Mouse (Mus musculus): ENCODE data around the gene Rpl41. TPM values are rescaled to one million over a fixed set of nuclear protein-coding genes. Genes with fewer than 3 reads are reported as not detected.

Gene Rpl41
- polyA plus RNA-seq, 1 experiment = 2,275 TPM

- Histone ChIP-seq H3K4me3 (ENCODE audit: insufficient read depth, low read depth, low read length) (no peak overlapping the region), H3K4me1 (ENCODE audit: control insufficient read depth, insufficient read depth, low read length) (0 out of 2 replicates have a peak, but pooled peaks cover 3% of the 10 kb centered on the region), H3K36me3 (ENCODE audit: control insufficient read depth, insufficient read depth, low read length) (no peaks in the 10 kb centered on the region), H3K27ac (ENCODE audit: insufficient read depth, low read depth, low read length) (peak overlapping the region; percentile 42), H3K27me3 (replicated peaks; ENCODE audit: control insufficient read depth, insufficient read depth, low read length) (no peaks in the 10 kb centered on the region)
- TF ChIP-seq CTCF (conservative IDR thresholded peaks at IDR 0.05; ENCODE audit: insufficient read depth, insufficient read length, low read depth, low read length) (no peak), POLR2A (IDR thresholded peaks at IDR 0.05; ENCODE audit: low read depth, low read length) (no peak)
- WGBS = 57% methylated on average over 9 of the region's 9 CpGs
- DNase-seq = no peak
These were observed 44.3 kb downstream of the Rpl41 start for GRCm38 (mm10) chr10:128504641-128505370.

- TF ChIP-seq CTCF (conservative IDR thresholded peaks at IDR 0.05; ENCODE audit: insufficient read depth, insufficient read length, low read depth, low read length) (no peak), POLR2A (IDR thresholded peaks at IDR 0.05; ENCODE audit: low read depth, low read length) (no peak)
- Histone ChIP-seq H3K27me3 (replicated peaks; ENCODE audit: control insufficient read depth, insufficient read depth, low read length) (no peaks in the 10 kb centered on the region), H3K4me3 (ENCODE audit: insufficient read depth, low read depth, low read length) (no peak overlapping the region), H3K36me3 (ENCODE audit: control insufficient read depth, insufficient read depth, low read length) (no peaks in the 10 kb centered on the region), H3K27ac (ENCODE audit: insufficient read depth, low read depth, low read length) (peak overlapping the region; percentile 5; the same call in 1 of the 2 replicates), H3K4me1 (ENCODE audit: control insufficient read depth, insufficient read depth, low read length) (0 out of 2 replicates have a peak, but pooled peaks cover 3% of the 10 kb centered on the region)
- WGBS = 56% methylated on average over 3 of the region's 3 CpGs
- DNase-seq = no peak
These were observed 45.1 kb downstream of the Rpl41 start for GRCm38 (mm10) chr10:128504012-128504411.

DNA sequence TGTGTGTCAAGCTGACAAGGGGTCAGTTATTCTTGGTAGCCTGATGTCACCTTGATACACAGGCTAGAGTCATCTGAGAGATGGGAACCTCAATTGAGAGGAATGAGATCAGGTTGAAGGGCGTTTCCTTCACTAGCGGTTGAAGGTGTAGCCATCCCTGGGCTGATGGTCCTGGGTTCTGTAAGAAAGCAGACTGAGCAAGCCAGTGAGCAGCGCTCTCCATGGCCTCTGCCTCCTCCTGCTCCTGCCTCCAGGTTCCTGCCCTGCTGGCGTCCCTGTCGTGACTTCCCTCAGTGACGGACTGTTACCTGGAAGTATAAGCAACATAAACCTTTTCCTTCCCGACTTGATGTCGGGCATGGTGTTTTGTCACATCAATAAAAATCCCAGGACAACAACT lies 45.6 kb downstream of the Rpl41 start:
- Histone ChIP-seq H3K4me1 (ENCODE audit: control insufficient read depth, insufficient read depth, low read length) (0 out of 2 replicates have a peak, but pooled peaks cover 3% of the 10 kb centered on the region), H3K27me3 (replicated peaks; ENCODE audit: control insufficient read depth, insufficient read depth, low read length) (no peaks in the 10 kb centered on the region), H3K27ac (ENCODE audit: insufficient read depth, low read depth, low read length) (no peak overlapping the region), H3K4me3 (ENCODE audit: insufficient read depth, low read depth, low read length) (no peak overlapping the region), H3K36me3 (ENCODE audit: control insufficient read depth, insufficient read depth, low read length) (no peaks in the 10 kb centered on the region)
- WGBS = 83% methylated on average over 8 of the region's 8 CpGs
- no peak for DNase-seq
- no peak for TF ChIP-seq POLR2A (IDR thresholded peaks at IDR 0.05; ENCODE audit: low read depth, low read length)
- TF ChIP-seq CTCF (conservative IDR thresholded peaks at IDR 0.05; ENCODE audit: insufficient read depth, insufficient read length, low read depth, low read length) = no peak

DNA sequence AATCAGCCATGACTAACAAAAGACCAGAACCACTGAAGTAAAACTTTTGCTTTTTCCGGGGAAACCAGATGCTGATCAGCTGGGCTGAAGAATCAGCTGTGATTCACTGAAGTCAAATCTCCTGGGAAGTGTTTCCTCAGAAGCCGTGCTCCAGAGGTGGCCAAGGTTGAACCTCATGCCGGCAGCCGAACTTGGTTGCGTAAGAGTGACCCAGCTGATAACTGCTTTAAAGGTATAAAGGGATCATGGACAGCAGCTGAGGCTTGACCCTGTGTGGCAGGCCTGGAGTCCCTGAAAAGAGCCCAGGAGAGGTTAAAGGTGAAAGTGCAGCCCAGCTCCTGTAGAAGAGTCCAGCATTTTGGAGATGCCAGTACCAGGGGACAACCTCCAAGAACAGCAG lies 46.8 kb downstream of the Rpl41 start:
- peaks cover 8% of the 10 kb centered on the region; the same call in 1 of the 2 replicates for H3K4me1 ChIP-seq (ENCODE audit: control insufficient read depth, insufficient read depth, low read length)
- TF ChIP-seq CTCF (conservative IDR thresholded peaks at IDR 0.05; ENCODE audit: insufficient read depth, insufficient read length, low read depth, low read length) = no peak
- TF ChIP-seq POLR2A (IDR thresholded peaks at IDR 0.05; ENCODE audit: low read depth, low read length) = no peak
- WGBS = 53% methylated on average over 5 of the region's 5 CpGs
- H3K4me3 ChIP-seq (ENCODE audit: insufficient read depth, low read depth, low read length) = no peak overlapping the region
- H3K36me3 ChIP-seq (ENCODE audit: control insufficient read depth, insufficient read depth, low read length) = no peaks in the 10 kb centered on the region
- peak; percentile 52 for DNase-seq
- no peaks in the 10 kb centered on the region for H3K27me3 ChIP-seq (replicated peaks; ENCODE audit: control insufficient read depth, insufficient read depth, low read length)
- no peak overlapping the region for H3K27ac ChIP-seq (ENCODE audit: insufficient read depth, low read depth, low read length)

- under 1% methylated on average over 21 of the region's 21 CpGs for WGBS
- peak; percentile 66 for DNase-seq
- H3K27me3 ChIP-seq (replicated peaks; ENCODE audit: control insufficient read depth, insufficient read depth, low read length) = no peaks in the 10 kb centered on the region
- TF ChIP-seq POLR2A (IDR thresholded peaks at IDR 0.05; ENCODE audit: low read depth, low read length) = no peak
- no peak for TF ChIP-seq CTCF (conservative IDR thresholded peaks at IDR 0.05; ENCODE audit: insufficient read depth, insufficient read length, low read depth, low read length)
- H3K4me1 ChIP-seq (ENCODE audit: control insufficient read depth, insufficient read depth, low read length) = peaks cover 18% of the 10 kb centered on the region
- peak overlapping the region; percentile 74 for H3K4me3 ChIP-seq (ENCODE audit: insufficient read depth, low read depth, low read length)
- peak overlapping the region; percentile 72 for H3K27ac ChIP-seq (ENCODE audit: insufficient read depth, low read depth, low read length)
- no peaks in the 10 kb centered on the region for H3K36me3 ChIP-seq (ENCODE audit: control insufficient read depth, insufficient read depth, low read length)
These were observed 49.9 kb downstream of the Rpl41 start for GRCm38 (mm10) chr10:128499116-128499671.

DNA sequence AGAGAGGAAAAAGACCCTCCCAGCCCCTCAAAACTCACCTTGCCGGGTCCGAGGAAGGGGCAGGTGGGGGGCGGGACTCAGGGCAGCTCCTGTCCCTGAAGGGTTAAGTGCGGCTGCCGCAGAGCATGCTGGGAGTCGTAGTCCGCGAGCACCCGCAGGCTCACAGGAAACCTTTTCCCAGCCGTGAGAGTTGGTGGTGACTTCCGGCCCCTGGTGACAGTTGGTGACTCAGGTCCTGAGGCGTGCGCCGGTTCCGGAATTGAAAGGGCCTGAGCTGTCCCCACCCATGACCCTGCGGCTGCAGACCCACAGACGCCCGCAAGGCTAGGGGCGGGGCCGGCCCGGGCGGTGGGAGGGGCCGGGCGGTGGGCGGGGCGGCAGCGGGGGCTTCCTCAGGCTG lies 50.5 kb downstream of the Rpl41 start, which contains the start of gene Myl6b:
Gene Myl6b (minus strand): TSS at position 96 of the 400 bp plus-strand sequence.
- Histone ChIP-seq H3K27ac (ENCODE audit: insufficient read depth, low read depth, low read length) (peak within 1 kb of the TSS; percentile 72), H3K4me3 (ENCODE audit: insufficient read depth, low read depth, low read length) (peak within 1 kb of the TSS; percentile 74), H3K4me1 (ENCODE audit: control insufficient read depth, insufficient read depth, low read length) (peaks cover 16% of the 10 kb centered on the region), H3K27me3 (replicated peaks; ENCODE audit: control insufficient read depth, insufficient read depth, low read length) (no peaks in the 10 kb centered on the region), H3K36me3 (ENCODE audit: control insufficient read depth, insufficient read depth, low read length) (no peaks in the 10 kb centered on the region)
- under 1% methylated on average over 27 of the region's 27 CpGs for WGBS
- no peak for TF ChIP-seq CTCF (conservative IDR thresholded peaks at IDR 0.05; ENCODE audit: insufficient read depth, insufficient read length, low read depth, low read length)
- TF ChIP-seq POLR2A (IDR thresholded peaks at IDR 0.05; ENCODE audit: low read depth, low read length) = peak; percentile 25
- peak; percentile 99 for DNase-seq

Other genes starting within 250 kb of the Rpl41 start
- gene Pan2, start 246.0 kb downstream of the Rpl41 start, polyA plus RNA-seq (2012; rRNA removed) = 18.1 and 21.1 TPM in 2 replicates
- 90.8 and 118 TPM in 2 replicates for gene Cnpy2, start 226.8 kb downstream of the Rpl41 start, polyA plus RNA-seq (2012; rRNA removed)
- gene Cs, start 211.6 kb downstream of the Rpl41 start, polyA plus RNA-seq (2012; rRNA removed) = 252 and 273 TPM in 2 replicates
- gene Coq10a, start 180.3 kb downstream of the Rpl41 start, polyA plus RNA-seq (2012; rRNA removed) = 58.7 and 72.3 TPM in 2 replicates
- gene Ankrd52, start 172.2 kb downstream of the Rpl41 start, polyA plus RNA-seq (2012; rRNA removed) = 21.5 and 22.5 TPM in 2 replicates
- gene Slc39a5, start 148.1 kb downstream of the Rpl41 start, polyA plus RNA-seq (2012; rRNA removed) = 114 and 137 TPM in 2 replicates
- 33.2 and 37.8 TPM in 2 replicates for gene Nabp2, start 137.8 kb downstream of the Rpl41 start, polyA plus RNA-seq (2012; rRNA removed)
- gene Rnf41, start 137.6 kb downstream of the Rpl41 start, polyA plus RNA-seq (2012; rRNA removed) = 19.5 and 19.6 TPM in 2 replicates
- 81.3 and 81.4 TPM in 2 replicates for gene Smarcc2, start 90.1 kb downstream of the Rpl41 start, polyA plus RNA-seq (2012; rRNA removed)
- 897 and 1,416 TPM in 2 replicates for gene Myl6, start 55.2 kb downstream of the Rpl41 start, polyA plus RNA-seq (2012; rRNA removed)
- 8.4 and 10.6 TPM in 2 replicates for gene Myl6b, start 50.6 kb downstream of the Rpl41 start, polyA plus RNA-seq (2012; rRNA removed)
- 24.5 and 25.5 TPM in 2 replicates for gene Esyt1, start 23.4 kb downstream of the Rpl41 start, polyA plus RNA-seq (2012; rRNA removed)
- gene Zc3h10, start 1.5 kb downstream of the Rpl41 start, polyA plus RNA-seq (2012; rRNA removed) = 10.0 and 11.3 TPM in 2 replicates
- gene Pa2g4, start 16.7 kb upstream of the Rpl41 start, polyA plus RNA-seq (2012; rRNA removed) = 18.5 and 25.1 TPM in 2 replicates
- 26.9 and 30.2 TPM in 2 replicates for gene Erbb3, start 40.3 kb upstream of the Rpl41 start, polyA plus RNA-seq (2012; rRNA removed)
- gene Rps26, start 77.4 kb upstream of the Rpl41 start, polyA plus RNA-seq (2012; rRNA removed) = 520 and 798 TPM in 2 replicates
- 2.9 and 3.2 TPM in 2 replicates for gene Ikzf4, start 96.7 kb upstream of the Rpl41 start, polyA plus RNA-seq (2012; rRNA removed)
- gene Suox, start 124.8 kb upstream of the Rpl41 start, polyA plus RNA-seq (2012; rRNA removed) = 76.3 and 84.1 TPM in 2 replicates
- gene Rab5b, start 147.0 kb upstream of the Rpl41 start, polyA plus RNA-seq (2012; rRNA removed) = 101 and 111 TPM in 2 replicates
- gene Pmel, start 154.9 kb upstream of the Rpl41 start, polyA plus RNA-seq (2012; rRNA removed) = 0.61 and 1.0 TPM in 2 replicates
- gene Cdk2, start 155.7 kb upstream of the Rpl41 start, polyA plus RNA-seq (2012; rRNA removed) = 12.4 and 12.7 TPM in 2 replicates
- 17.4 and 24.5 TPM in 2 replicates for gene Dgka, start 195.6 kb upstream of the Rpl41 start, polyA plus RNA-seq (2012; rRNA removed)
- 17.6 and 20.0 TPM in 2 replicates for gene Pym1, start 198.6 kb upstream of the Rpl41 start, polyA plus RNA-seq (2012; rRNA removed)
- 1.7 and 2.5 TPM in 2 replicates for gene Mmp19, start 241.6 kb upstream of the Rpl41 start, polyA plus RNA-seq (2012; rRNA removed)

Data from kidney, adult 2 months (tissue).